Mouse (Mus musculus) liver, postnatal 0 days (tissue): Measurements from ENCODE around the gene E030030I06Rik.
"Not testable (repeated sequence)": the region's sequence is repeated elsewhere in the genome, so short reads cannot be mapped to it uniquely, and the experiment has no call there.

Experiments
- CTCF ChIP-seq: sonication (generic); IDR thresholded peaks from 2 replicates; pipeline ENCODE4 v1.5.1; 2016; ENCODE audit warnings: antibody characterized with exemption, low read depth
- EP300 ChIP-seq: IDR thresholded peaks from 2 replicates; pipeline ENCODE4 v1.6.1; 2016; ENCODE audit warnings: antibody characterized with exemption, low read depth, mild to moderate bottlenecking

DNA sequence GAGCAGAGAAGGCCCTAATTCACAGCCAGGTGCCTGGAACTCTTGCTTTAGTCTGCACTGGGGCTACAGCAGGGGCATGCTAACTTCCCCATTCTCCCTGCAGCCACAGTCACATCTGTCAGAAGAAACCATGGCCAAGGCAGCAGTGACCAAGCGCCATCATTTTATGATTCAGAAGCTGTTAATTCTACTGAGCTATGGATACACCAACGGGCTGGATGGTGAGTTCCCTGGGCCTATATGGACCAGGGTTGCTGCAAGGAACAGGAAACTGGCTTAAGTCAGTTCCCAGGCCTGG lies 25.1 kb upstream of the E030030I06Rik start:
- TF ChIP-seq CTCF, EP300: not testable (repeated sequence)
